40 mouse cellular contexts compared by ENCODE assay signal in genomic region chr11:80854430-80854829, GRCm38 (mm10). TPM values are rescaled to one million over a fixed set of nuclear protein-coding genes. Genes with fewer than 3 reads are reported as not detected.
DNase-seq lines count a peak whose midpoint lies in the region; ATAC-seq lines count a peak whose summit lies in the region.
"Had no signal": no experiment of that assay in that cellular context is flagged by ENCODE, and none has a peak within 500 bp of the region (broad histone marks: within the 10 kb centered on the region; RNA-seq: fewer than 3 reads in every experiment).

No protein-coding gene starts in this region.

- 73% methylated on average over 11 of the region's 11 CpGs for WGBS in liver, embryonic 13.5 days (ENCODE audit: insufficient replicate concordance)
- 67% methylated on average over 11 of the region's 11 CpGs for WGBS in liver, embryonic 15.5 days (ENCODE audit: insufficient replicate concordance)
- WGBS in hindbrain, embryonic 11.5 days = 91% methylated on average over 11 of the region's 11 CpGs
- WGBS in forebrain, embryonic 14.5 days = 86% methylated on average over 11 of the region's 11 CpGs
- 90% methylated on average over 11 of the region's 11 CpGs for WGBS in forebrain, embryonic 13.5 days

- H3K9ac ChIP-seq in liver, embryonic 13.5 days = no peak overlapping the region
- H3K9ac ChIP-seq in liver, embryonic 15.5 days = no peak overlapping the region
- no peak overlapping the region for H3K9ac ChIP-seq in hindbrain, embryonic 11.5 days (ENCODE audit: low read depth, low read length)
- no peak overlapping the region for H3K9ac ChIP-seq in forebrain, embryonic 14.5 days (ENCODE audit: low read length)
- no peak overlapping the region for H3K9ac ChIP-seq in forebrain, embryonic 13.5 days
- H3K9ac ChIP-seq: embryonic facial prominence, embryonic 12.5 days; hindbrain, embryonic 14.5 days; limb, embryonic 13.5 days; midbrain, embryonic 13.5 days; neural tube, embryonic 15.5 days had no signal

- DNase-seq in liver, embryonic 13.5 days = no peak
- no peak for DNase-seq in liver
- DNase-seq in hindbrain, embryonic 11.5 days (ENCODE audit: low spot score) = no peak
- DNase-seq in forebrain, embryonic 14.5 days (ENCODE audit: low spot score) = no peak
- DNase-seq: adrenal gland, postnatal 14 days; cerebellum, adult 11 months; cerebellum, adult 9-10 months; cerebellum, postnatal 36 days; embryo, embryonic 11 days; gastrocnemius, postnatal 36 days; heart, adult 18-20 months; heart, postnatal 14 days; kidney, adult 2 months; kidney, postnatal 36 days; lung, adult 2 months; lung, postnatal 10 days; right cerebral cortex, postnatal 25 days; spleen, adult 18-20 months; thymus, adult 2 months; thymus, postnatal 36 days had no signal

- peak overlapping the region; percentile 36 for H3K4me2 ChIP-seq in liver, embryonic 13.5 days
- H3K4me2 ChIP-seq in liver, embryonic 15.5 days = peak overlapping the region; percentile 52
- no peak overlapping the region for H3K4me2 ChIP-seq in hindbrain, embryonic 11.5 days (replicated peaks; ENCODE audit: low read depth, low read length)
- no peak overlapping the region for H3K4me2 ChIP-seq in forebrain, embryonic 14.5 days (ENCODE audit: low read length)
- H3K4me2 ChIP-seq in forebrain, embryonic 13.5 days = no peak overlapping the region
- H3K4me2 ChIP-seq: embryonic facial prominence, embryonic 12.5 days; heart, embryonic 11.5 days; hindbrain, embryonic 14.5 days; limb, embryonic 13.5 days; midbrain, embryonic 13.5 days; neural tube, embryonic 15.5 days had no signal

- ATAC-seq in erythroblast, adult 5-6 weeks (replicated peaks; ENCODE audit: low FRiP score, poor library complexity, severe bottlenecking) = no peak
- no peak for ATAC-seq in liver, embryonic 13.5 days (ENCODE audit: low read depth)
- ATAC-seq in liver, embryonic 15.5 days (ENCODE audit: insufficient read depth) = peak; percentile 36; the same call in 1 of the 2 replicates
- no peak for ATAC-seq in hindbrain, embryonic 11.5 days (ENCODE audit: low FRiP score)
- no peak for ATAC-seq in forebrain, embryonic 14.5 days
- ATAC-seq in forebrain, embryonic 13.5 days = no peak
- ATAC-seq: midbrain, embryonic 13.5 days had no signal

- H3K4me1 ChIP-seq in erythroblast, embryonic 14.5 days (ENCODE audit: control insufficient read depth) = peaks cover 38% of the 10 kb centered on the region
- peaks cover 34% of the 10 kb centered on the region for H3K4me1 ChIP-seq in liver, embryonic 13.5 days (replicated peaks)
- H3K4me1 ChIP-seq in liver, embryonic 15.5 days (replicated peaks) = peaks cover 46% of the 10 kb centered on the region
- no peaks in the 10 kb centered on the region for H3K4me1 ChIP-seq in hindbrain, embryonic 11.5 days (replicated peaks; ENCODE audit: control insufficient read depth, insufficient read depth, low read length)
- H3K4me1 ChIP-seq in forebrain, embryonic 14.5 days (ENCODE audit: control insufficient read depth, insufficient read depth, low read length) = no peaks in the 10 kb centered on the region; the same call in 1 of the 2 replicates
- peaks cover 9% of the 10 kb centered on the region for H3K4me1 ChIP-seq in forebrain, embryonic 13.5 days
- H3K4me1 ChIP-seq: embryonic facial prominence, embryonic 12.5 days; limb, embryonic 13.5 days had no signal

- H3K27me3 ChIP-seq in erythroblast, embryonic 14.5 days (ENCODE audit: control insufficient read depth) = peaks cover 26% of the 10 kb centered on the region
- H3K27me3 ChIP-seq in liver, embryonic 13.5 days = peaks cover 16% of the 10 kb centered on the region
- peaks cover 15% of the 10 kb centered on the region for H3K27me3 ChIP-seq in liver, embryonic 15.5 days
- no peaks in the 10 kb centered on the region for H3K27me3 ChIP-seq in hindbrain, embryonic 11.5 days (ENCODE audit: control insufficient read depth, insufficient read depth, low read length)
- no peaks in the 10 kb centered on the region for H3K27me3 ChIP-seq in forebrain, embryonic 14.5 days (replicated peaks; ENCODE audit: control insufficient read depth, insufficient read depth, low read length)
- 0 out of 2 replicates have a peak, but pooled peaks cover 6% of the 10 kb centered on the region for H3K27me3 ChIP-seq in forebrain, embryonic 13.5 days
- H3K27me3 ChIP-seq: embryonic facial prominence, embryonic 12.5 days; midbrain, embryonic 13.5 days; neural tube, embryonic 15.5 days had no signal

- 0 out of 2 replicates have a peak overlapping the region, but pooled peaks have one; percentile 36 for H3K27ac ChIP-seq in liver, embryonic 13.5 days
- peak overlapping the region; percentile 43; the same call in 1 of the 2 replicates for H3K27ac ChIP-seq in liver, embryonic 15.5 days (replicated peaks)
- no peak overlapping the region for H3K27ac ChIP-seq in hindbrain, embryonic 11.5 days (ENCODE audit: low read depth, low read length)
- H3K27ac ChIP-seq in forebrain, embryonic 14.5 days (ENCODE audit: low read depth, low read length) = no peak overlapping the region
- no peak overlapping the region for H3K27ac ChIP-seq in forebrain, embryonic 13.5 days
- H3K27ac ChIP-seq: embryonic facial prominence, embryonic 12.5 days; hindbrain, embryonic 14.5 days; limb, embryonic 13.5 days; macrophage; midbrain, embryonic 13.5 days; neural tube, embryonic 15.5 days had no signal

- no peaks in the 10 kb centered on the region for H3K36me3 ChIP-seq in erythroblast, embryonic 14.5 days (ENCODE audit: control insufficient read depth)
- no peaks in the 10 kb centered on the region for H3K36me3 ChIP-seq in liver, embryonic 13.5 days
- H3K36me3 ChIP-seq in liver, embryonic 15.5 days (replicated peaks) = no peaks in the 10 kb centered on the region
- H3K36me3 ChIP-seq in hindbrain, embryonic 11.5 days (ENCODE audit: control insufficient read depth, insufficient read depth, low read length) = no peaks in the 10 kb centered on the region
- no peaks in the 10 kb centered on the region for H3K36me3 ChIP-seq in forebrain, embryonic 14.5 days (ENCODE audit: control insufficient read depth, insufficient read depth, low read length)
- no peaks in the 10 kb centered on the region for H3K36me3 ChIP-seq in forebrain, embryonic 13.5 days (ENCODE audit: poor library complexity, severe bottlenecking)
- H3K36me3 ChIP-seq: embryonic facial prominence, embryonic 12.5 days; limb, embryonic 13.5 days; midbrain, embryonic 13.5 days; neural tube, embryonic 15.5 days had no signal

- H3K4me3 ChIP-seq in erythroblast, embryonic 14.5 days (replicated peaks) = peak overlapping the region; percentile 17
- H3K4me3 ChIP-seq in liver, embryonic 13.5 days (replicated peaks) = no peak overlapping the region
- H3K4me3 ChIP-seq in liver, embryonic 15.5 days (replicated peaks) = 0 out of 2 replicates have a peak overlapping the region, but pooled peaks have one; percentile 12
- no peak overlapping the region for H3K4me3 ChIP-seq in hindbrain, embryonic 11.5 days (ENCODE audit: low read depth, low read length)
- H3K4me3 ChIP-seq in forebrain, embryonic 14.5 days (ENCODE audit: low read depth, low read length) = no peak overlapping the region
- H3K4me3 ChIP-seq in forebrain, embryonic 13.5 days = no peak overlapping the region
- H3K4me3 ChIP-seq: embryonic facial prominence, embryonic 12.5 days; limb, embryonic 13.5 days; midbrain, embryonic 13.5 days; neural tube, embryonic 15.5 days had no signal

- H3K9me3 ChIP-seq in erythroblast, embryonic 14.5 days (ENCODE audit: control insufficient read depth, low read length) = no peaks in the 10 kb centered on the region
- no peaks in the 10 kb centered on the region for H3K9me3 ChIP-seq in liver, embryonic 13.5 days (replicated peaks)
- no peaks in the 10 kb centered on the region for H3K9me3 ChIP-seq in liver, embryonic 15.5 days (replicated peaks)
- no peaks in the 10 kb centered on the region for H3K9me3 ChIP-seq in hindbrain, embryonic 11.5 days (ENCODE audit: control insufficient read depth, low read length)
- H3K9me3 ChIP-seq in forebrain, embryonic 14.5 days (replicated peaks; ENCODE audit: control insufficient read depth, low read length) = no peaks in the 10 kb centered on the region
- no peaks in the 10 kb centered on the region for H3K9me3 ChIP-seq in forebrain, embryonic 13.5 days (replicated peaks)
- H3K9me3 ChIP-seq: embryonic facial prominence, embryonic 12.5 days; limb, embryonic 13.5 days; midbrain, embryonic 13.5 days; neural tube, embryonic 15.5 days had no signal

RNA-seq across cellular contexts. Expression of gene Spaca3, which starts 3.7 kb away (rescaled TPM):
- polyA plus RNA-seq in erythroblast, embryonic 14.5 days (2012) = not detected in 2 replicates
- not detected in 2 replicates for total RNA-seq in erythroblast, adult 5-6 weeks (2015; ENCODE audit: low replicate concordance)
- total RNA-seq in erythroblast, adult 5-6 weeks (2017; ENCODE audit: low replicate concordance) = not detected in 2 replicates
- not detected in 2 replicates for polyA plus RNA-seq in liver, embryonic 13.5 days (2015; fragmentation: Nextera tagmentation; extraction: Ambion mirVana)
- not detected in 2 replicates for polyA plus RNA-seq in liver, embryonic 15.5 days (2015; fragmentation: Nextera tagmentation; extraction: Ambion mirVana)
- polyA plus RNA-seq in hindbrain, embryonic 11.5 days (2014; fragmentation: Nextera tagmentation; extraction: Ambion mirVana) = not detected in 2 replicates
- not detected in 2 replicates for polyA plus RNA-seq in forebrain, embryonic 14.5 days (2014; fragmentation: Nextera tagmentation; extraction: Ambion mirVana)
- polyA plus RNA-seq in forebrain, embryonic 13.5 days (2015; fragmentation: Nextera tagmentation; extraction: Ambion mirVana) = not detected in 2 replicates
- total RNA-seq: adrenal gland, postnatal 14 days; gastrocnemius, postnatal 36 days; heart, adult 18-20 months; heart, postnatal 14 days; layer of hippocampus, adult 8-10 months; layer of hippocampus, postnatal 25 days; left cerebral cortex, adult 8-10 months; left cerebral cortex, postnatal 36 days; megakaryocyte-erythroid progenitor cell, adult 5-6 weeks; monocyte, adult 5-6 weeks had no signal
- polyA plus RNA-seq: embryonic facial prominence, embryonic 12.5 days; forebrain, embryonic 11.5 days; heart, embryonic 11.5 days; hindbrain, embryonic 14.5 days; kidney, adult 2 months; kidney, embryonic 16.5 days; limb, embryonic 13.5 days; lung, adult 2 months; macrophage; midbrain, embryonic 13.5 days; neural tube, embryonic 15.5 days; stomach, embryonic 16.5 days had no signal

RNA-seq across cellular contexts. Expression of gene Tmem98, which starts 44.5 kb away (rescaled TPM):
- polyA plus RNA-seq in erythroblast, embryonic 14.5 days (2012) = not detected in 2 replicates
- total RNA-seq in erythroblast, adult 5-6 weeks (2015; ENCODE audit: low replicate concordance) = not detected in 2 replicates
- not detected in 2 replicates for total RNA-seq in erythroblast, adult 5-6 weeks (2017; ENCODE audit: low replicate concordance)
- 11.7 and 12.6 TPM in 2 replicates for polyA plus RNA-seq in liver, embryonic 13.5 days (2015; fragmentation: Nextera tagmentation; extraction: Ambion mirVana)
- polyA plus RNA-seq in liver, embryonic 15.5 days (2015; fragmentation: Nextera tagmentation; extraction: Ambion mirVana) = 8.3 and 9.1 TPM in 2 replicates
- polyA plus RNA-seq in hindbrain, embryonic 11.5 days (2014; fragmentation: Nextera tagmentation; extraction: Ambion mirVana) = 79.4 and 80.3 TPM in 2 replicates
- polyA plus RNA-seq in forebrain, embryonic 14.5 days (2014; fragmentation: Nextera tagmentation; extraction: Ambion mirVana) = 38.3 and 43.3 TPM in 2 replicates
- polyA plus RNA-seq in forebrain, embryonic 13.5 days (2015; fragmentation: Nextera tagmentation; extraction: Ambion mirVana) = 58.6 and 60.1 TPM in 2 replicates
- total RNA-seq: monocyte, adult 5-6 weeks had no signal
- polyA plus RNA-seq: macrophage had no signal

Comparison
In these comparisons a context has a peak if more than half of its experiments do, and no peak if none do; other contexts are left out.
1. H3K4me3 ChIP-seq: peak in erythroblast, embryonic 14.5 days (single experiment) and liver, embryonic 15.5 days (single experiment); none in liver, embryonic 13.5 days (single experiment), hindbrain, embryonic 11.5 days (single experiment), forebrain, embryonic 14.5 days (single experiment) and forebrain, embryonic 13.5 days (single experiment).
2. H3K27ac ChIP-seq: peak in liver, embryonic 13.5 days (single experiment) and liver, embryonic 15.5 days (single experiment); none in hindbrain, embryonic 11.5 days (single experiment), forebrain, embryonic 14.5 days (single experiment) and forebrain, embryonic 13.5 days (single experiment).
3. H3K4me2 ChIP-seq: peak in liver, embryonic 13.5 days (single experiment) and liver, embryonic 15.5 days (single experiment); none in hindbrain, embryonic 11.5 days (single experiment), forebrain, embryonic 14.5 days (single experiment) and forebrain, embryonic 13.5 days (single experiment).